Mouse (Mus musculus): Measurements from ENCODE around the gene Cbx7. TPM values are rescaled to one million over a fixed set of nuclear protein-coding genes. Genes with fewer than 3 reads are reported as not detected.

The Cbx7 gene
- polyA plus RNA-seq, 1 experiment from 2014 or later: 8.9 TPM

- ATAC-seq (no peak), DNase-seq (ENCODE audit: low read depth, low spot score) (no peak)
- in situ Hi-C loops (cut with MboI; ENCODE audit: low pct_unique_long_range_greater_than_20kb): no loop called here
- CTCF ChIA-PET: interaction anchor here (2.2 kb wide), 1 partner anchor 10 kb away, joined by 7 read pairs; no protein-coding TSS in a partner anchor
- TF ChIP-seq CTCF (IDR thresholded peaks at IDR 0.05): no peak
- H3K27me3 ChIP-seq: no peaks in the 10 kb centered on the region
- POLR2A ChIA-PET: no interaction called here
Observed at GRCm38 (mm10) chr15:79972186-79972585, 1.3 kb upstream of the Cbx7 start.

GRCm38 (mm10) chr15:79970491-79970890 lies 428 bp downstream of the Cbx7 start:
- CTCF ChIA-PET: no interaction called here
- no peak for DNase-seq (ENCODE audit: low read depth, low spot score)
- in situ Hi-C loops (cut with MboI; ENCODE audit: low pct_unique_long_range_greater_than_20kb): no loop called here
- H3K27me3 ChIP-seq: no peaks in the 10 kb centered on the region
- no peak for ATAC-seq
- POLR2A ChIA-PET: no interaction called here
- no peak for TF ChIP-seq CTCF (IDR thresholded peaks at IDR 0.05)

GRCm38 (mm10) chr15:79967346-79967745 lies 3.6 kb downstream of the Cbx7 start:
- in situ Hi-C loops (cut with MboI; ENCODE audit: low pct_unique_long_range_greater_than_20kb): no loop called here
- ChIA-PET POLR2A (no interaction called here), CTCF (interaction anchor here (2.1 kb wide), 1 partner anchor 19 kb away, joined by 4 read pairs; no protein-coding TSS in a partner anchor)
- DNase-seq (ENCODE audit: low read depth, low spot score) (no peak), ATAC-seq (no peak)
- no peak for TF ChIP-seq CTCF (IDR thresholded peaks at IDR 0.05)
- H3K27me3 ChIP-seq: no peaks in the 10 kb centered on the region

- H3K27me3 ChIP-seq: no peaks in the 10 kb centered on the region
- DNase-seq (ENCODE audit: low read depth, low spot score) (no peak), ATAC-seq (no peak)
- ChIA-PET CTCF (no interaction called here), POLR2A (interaction anchor here (0.6 to 0.9 kb wide), 2 partner anchors 50 to 1069 kb away, joined by 3 to 6 read pairs; no protein-coding TSS in a partner anchor)
- TF ChIP-seq CTCF (IDR thresholded peaks at IDR 0.05): no peak
- in situ Hi-C loops (cut with MboI; ENCODE audit: low pct_unique_long_range_greater_than_20kb): no loop called here
Observed at GRCm38 (mm10) chr15:79964376-79964775, 6.5 kb downstream of the Cbx7 start.

GRCm38 (mm10) chr15:79962661-79963060 lies 8.3 kb downstream of the Cbx7 start:
- CTCF ChIA-PET: no interaction called here
- no peaks in the 10 kb centered on the region for H3K27me3 ChIP-seq
- DNase-seq (ENCODE audit: low read depth, low spot score) (no peak), ATAC-seq (no peak)
- no peak for TF ChIP-seq CTCF (IDR thresholded peaks at IDR 0.05)
- in situ Hi-C loops (cut with MboI; ENCODE audit: low pct_unique_long_range_greater_than_20kb): no loop called here
- POLR2A ChIA-PET: no interaction called here

- ChIA-PET POLR2A (no interaction called here), CTCF (no interaction called here)
- ATAC-seq (no peak), DNase-seq (ENCODE audit: low read depth, low spot score) (no peak)
- H3K27me3 ChIP-seq: no peaks in the 10 kb centered on the region
- in situ Hi-C loops (cut with MboI; ENCODE audit: low pct_unique_long_range_greater_than_20kb): no loop called here
- no peak for TF ChIP-seq CTCF (IDR thresholded peaks at IDR 0.05)
Observed at GRCm38 (mm10) chr15:79961366-79961921, 9.5 kb downstream of the Cbx7 start.

- no peaks in the 10 kb centered on the region for H3K27me3 ChIP-seq
- in situ Hi-C loops (cut with MboI; ENCODE audit: low pct_unique_long_range_greater_than_20kb): no loop called here
- ChIA-PET CTCF (no interaction called here), POLR2A (no interaction called here)
- DNase-seq (ENCODE audit: low read depth, low spot score) (no peak), ATAC-seq (no peak)
- TF ChIP-seq CTCF (IDR thresholded peaks at IDR 0.05): no peak
Observed at GRCm38 (mm10) chr15:79958418-79958817, 12.5 kb downstream of the Cbx7 start.

- TF ChIP-seq CTCF (IDR thresholded peaks at IDR 0.05): no peak
- POLR2A ChIA-PET: no interaction called here
- DNase-seq (ENCODE audit: low read depth, low spot score) (no peak), ATAC-seq (no peak)
- CTCF ChIA-PET: no interaction called here
- H3K27me3 ChIP-seq: no peaks in the 10 kb centered on the region
- in situ Hi-C loops (cut with MboI; ENCODE audit: low pct_unique_long_range_greater_than_20kb): no loop called here
Observed at GRCm38 (mm10) chr15:79956559-79956958, 14.4 kb downstream of the Cbx7 start.

GRCm38 (mm10) chr15:79953470-79953869 lies 17.4 kb downstream of the Cbx7 start:
- DNase-seq (ENCODE audit: low read depth, low spot score): no peak
- POLR2A ChIA-PET: interaction anchor here (3.0 to 5.0 kb wide), 2 partner anchors 55 to 60 kb away, joined by 12 to 71 read pairs; partner anchors contain the start of gene Pdgfb
- CTCF ChIA-PET: no interaction called here
- no peak for ATAC-seq
- in situ Hi-C loops (cut with MboI; ENCODE audit: low pct_unique_long_range_greater_than_20kb): loop anchor here (5.0 kb wide), 1 partner anchor 39 kb away; no protein-coding TSS in a partner anchor
- H3K27me3 ChIP-seq: no peaks in the 10 kb centered on the region
- TF ChIP-seq CTCF (IDR thresholded peaks at IDR 0.05): no peak

- peak; percentile 35 for DNase-seq (ENCODE audit: low read depth, low spot score)
- no peaks in the 10 kb centered on the region for H3K27me3 ChIP-seq
- in situ Hi-C loops (cut with MboI; ENCODE audit: low pct_unique_long_range_greater_than_20kb): loop anchor here (5.0 kb wide), 1 partner anchor 40 kb away; no protein-coding TSS in a partner anchor
- POLR2A ChIA-PET: interaction anchor here (0.8 to 5.0 kb wide), 4 partner anchors 47 to 61 kb away, joined by 3 to 71 read pairs (median 8); partner anchors contain the start of gene Pdgfb
- no peak for TF ChIP-seq CTCF (IDR thresholded peaks at IDR 0.05)
- CTCF ChIA-PET: interaction anchor here (1.7 to 15.7 kb wide), 2 partner anchors 59 to 124 kb away, joined by 5 to 226 read pairs; no protein-coding TSS in a partner anchor
- no peak for ATAC-seq
Observed at GRCm38 (mm10) chr15:79952504-79953231, 18.3 kb downstream of the Cbx7 start.

Data from Patski (cell line).